Mouse (Mus musculus): ENCODE data around the gene Kif16b. TPM values are rescaled to one million over a fixed set of nuclear protein-coding genes. Genes with fewer than 3 reads are reported as not detected.

Gene Kif16b
- total and polyA plus RNA-seq, 2 experiments from 2014 or later: 2.7 to 11.5 TPM

- ATAC-seq (ENCODE audit: low FRiP score): no peak
- WGBS: 65% methylated on average over 2 of the region's 2 CpGs
These were observed 181.2 kb downstream of the Kif16b start for GRCm38 (mm10) chr2:142720174-142720573.

GRCm38 (mm10) chr2:142718998-142719397 is 182.3 kb downstream of the Kif16b start:
- no peaks in the 10 kb centered on the region for H3K9me3 ChIP-seq (ENCODE audit: low read length)
- no peak overlapping the region for H3K27ac ChIP-seq (ENCODE audit: low read depth, low read length)
- ATAC-seq (ENCODE audit: low FRiP score): no peak
- H3K27me3 ChIP-seq (ENCODE audit: insufficient read depth, low read length): no peaks in the 10 kb centered on the region
- no peaks in the 10 kb centered on the region for H3K36me3 ChIP-seq (ENCODE audit: insufficient read depth, low read length)
- no peak overlapping the region for H3K4me2 ChIP-seq (ENCODE audit: low read depth, low read length, poor library complexity, severe bottlenecking)
- H3K4me3 ChIP-seq (ENCODE audit: low read depth, low read length): no peak overlapping the region
- no peak overlapping the region for H3K9ac ChIP-seq (replicated peaks; ENCODE audit: low read length, poor library complexity, severe bottlenecking)
- DNase-seq (ENCODE audit: low spot score): no peak
- no peaks in the 10 kb centered on the region for H3K4me1 ChIP-seq (ENCODE audit: insufficient read depth, low read length)
- TF ChIP-seq CTCF (IDR thresholded peaks at IDR 0.05): no peak

More at GRCm38 (mm10) chr2:142720174-142720573, 181.2 kb downstream of the Kif16b start:
- no peak for DNase-seq (ENCODE audit: low spot score)
- no peaks in the 10 kb centered on the region for H3K27me3 ChIP-seq (ENCODE audit: insufficient read depth, low read length)
- H3K27ac ChIP-seq (ENCODE audit: low read depth, low read length): no peak overlapping the region
- no peak overlapping the region for H3K4me2 ChIP-seq (ENCODE audit: low read depth, low read length, poor library complexity, severe bottlenecking)
- H3K4me1 ChIP-seq (ENCODE audit: insufficient read depth, low read length): no peaks in the 10 kb centered on the region
- TF ChIP-seq CTCF (IDR thresholded peaks at IDR 0.05): no peak
- no peaks in the 10 kb centered on the region for H3K36me3 ChIP-seq (ENCODE audit: insufficient read depth, low read length)
- H3K9ac ChIP-seq (replicated peaks; ENCODE audit: low read length, poor library complexity, severe bottlenecking): no peak overlapping the region
- H3K9me3 ChIP-seq (ENCODE audit: low read length): no peaks in the 10 kb centered on the region
- H3K4me3 ChIP-seq (ENCODE audit: low read depth, low read length): no peak overlapping the region

- Histone ChIP-seq H3K27me3 (ENCODE audit: insufficient read depth, low read length) (no peaks in the 10 kb centered on the region), H3K36me3 (ENCODE audit: insufficient read depth, low read length) (no peaks in the 10 kb centered on the region), H3K4me2 (ENCODE audit: low read depth, low read length, poor library complexity, severe bottlenecking) (no peak overlapping the region), H3K9me3 (ENCODE audit: low read length) (no peaks in the 10 kb centered on the region), H3K4me1 (ENCODE audit: insufficient read depth, low read length) (no peaks in the 10 kb centered on the region), H3K27ac (ENCODE audit: low read depth, low read length) (no peak overlapping the region), H3K4me3 (ENCODE audit: low read depth, low read length) (no peak overlapping the region), H3K9ac (replicated peaks; ENCODE audit: low read length, poor library complexity, severe bottlenecking) (no peak overlapping the region)
- ATAC-seq (ENCODE audit: low FRiP score): no peak
- no peak for TF ChIP-seq CTCF (IDR thresholded peaks at IDR 0.05)
- 83% methylated on average over 4 of the region's 4 CpGs for WGBS
- DNase-seq (ENCODE audit: low spot score): no peak
These were observed 183.7 kb downstream of the Kif16b start for GRCm38 (mm10) chr2:142717591-142717990.

GRCm38 (mm10) chr2:142715912-142716260 is 185.4 kb downstream of the Kif16b start:
- Histone ChIP-seq H3K4me3 (ENCODE audit: low read depth, low read length) (no peak overlapping the region), H3K9ac (replicated peaks; ENCODE audit: low read length, poor library complexity, severe bottlenecking) (no peak overlapping the region), H3K36me3 (ENCODE audit: insufficient read depth, low read length) (peaks cover 8% of the 10 kb centered on the region), H3K27me3 (ENCODE audit: insufficient read depth, low read length) (no peaks in the 10 kb centered on the region), H3K9me3 (ENCODE audit: low read length) (no peaks in the 10 kb centered on the region), H3K27ac (ENCODE audit: low read depth, low read length) (no peak overlapping the region), H3K4me1 (ENCODE audit: insufficient read depth, low read length) (no peaks in the 10 kb centered on the region), H3K4me2 (ENCODE audit: low read depth, low read length, poor library complexity, severe bottlenecking) (no peak overlapping the region)
- no peak for TF ChIP-seq CTCF (IDR thresholded peaks at IDR 0.05)
- DNase-seq (ENCODE audit: low spot score): no peak
- no peak for ATAC-seq (ENCODE audit: low FRiP score)

GRCm38 (mm10) chr2:142715186-142715911 is 186.0 kb downstream of the Kif16b start:
- Histone ChIP-seq H3K9me3 (ENCODE audit: low read length) (no peaks in the 10 kb centered on the region), H3K4me3 (ENCODE audit: low read depth, low read length) (no peak overlapping the region), H3K9ac (replicated peaks; ENCODE audit: low read length, poor library complexity, severe bottlenecking) (no peak overlapping the region), H3K27ac (ENCODE audit: low read depth, low read length) (no peak overlapping the region), H3K27me3 (ENCODE audit: insufficient read depth, low read length) (no peaks in the 10 kb centered on the region), H3K4me1 (ENCODE audit: insufficient read depth, low read length) (no peaks in the 10 kb centered on the region), H3K4me2 (ENCODE audit: low read depth, low read length, poor library complexity, severe bottlenecking) (no peak overlapping the region), H3K36me3 (ENCODE audit: insufficient read depth, low read length) (peaks cover 8% of the 10 kb centered on the region)
- no peak for DNase-seq (ENCODE audit: low spot score)
- ATAC-seq (ENCODE audit: low FRiP score): no peak
- no peak for TF ChIP-seq CTCF (IDR thresholded peaks at IDR 0.05)
- 53% methylated on average over 1 of the region's 1 CpGs for WGBS

GRCm38 (mm10) chr2:142712727-142713126 is 188.6 kb downstream of the Kif16b start:
- ATAC-seq (ENCODE audit: low FRiP score): no peak

More at GRCm38 (mm10) chr2:142712727-142713126, 188.6 kb downstream of the Kif16b start:
- H3K4me1 ChIP-seq (ENCODE audit: insufficient read depth, low read length): no peaks in the 10 kb centered on the region
- H3K36me3 ChIP-seq (ENCODE audit: insufficient read depth, low read length): peaks cover 8% of the 10 kb centered on the region
- 82% methylated on average over 11 of the region's 11 CpGs for WGBS
- no peak overlapping the region for H3K4me2 ChIP-seq (ENCODE audit: low read depth, low read length, poor library complexity, severe bottlenecking)
- no peaks in the 10 kb centered on the region for H3K9me3 ChIP-seq (ENCODE audit: low read length)
- TF ChIP-seq CTCF (IDR thresholded peaks at IDR 0.05): no peak
- no peak overlapping the region for H3K4me3 ChIP-seq (ENCODE audit: low read depth, low read length)
- no peaks in the 10 kb centered on the region for H3K27me3 ChIP-seq (ENCODE audit: insufficient read depth, low read length)
- no peak overlapping the region for H3K27ac ChIP-seq (ENCODE audit: low read depth, low read length)
- no peak for DNase-seq (ENCODE audit: low spot score)
- H3K9ac ChIP-seq (replicated peaks; ENCODE audit: low read length, poor library complexity, severe bottlenecking): no peak overlapping the region

Data from midbrain, postnatal 0 days (tissue).